Mouse (Mus musculus) ovary, postnatal 14 days (tissue): ENCODE measurements around the gene Krt19.
A peak's percentile ranks its signal among the peaks of the same experiment; 100 is the strongest.

Experiments
- DNase-seq: peaks from one replicate; pipeline ENCODE4 v3.0.0; 2022; ENCODE audit warnings: low spot score

Krt19 gene

GRCm38 (mm10) chr11:100148615-100149330, at the start of gene Krt19:
Gene Krt19, minus strand, starts transcription at chr11:100148665.
- no peak for DNase-seq

- no peak for DNase-seq
Measured at GRCm38 (mm10) chr11:100192992-100193391, 44.5 kb upstream of the Krt19 start, which contains the start of gene Krt9. Gene Krt9, minus strand, starts transcription at chr11:100193246.

GRCm38 (mm10) chr11:100191820-100192219, 43.4 kb upstream of the Krt19 start:
- DNase-seq, result no peak

GRCm38 (mm10) chr11:100186736-100187135, 38.3 kb upstream of the Krt19 start:
- no peak for DNase-seq

- no peak for DNase-seq
Measured at GRCm38 (mm10) chr11:100181725-100182124, 33.3 kb upstream of the Krt19 start.

GRCm38 (mm10) chr11:100179260-100179659, 30.8 kb upstream of the Krt19 start:
- DNase-seq, result no peak

GRCm38 (mm10) chr11:100178307-100178706, 29.8 kb upstream of the Krt19 start:
- DNase-seq, result no peak

- DNase-seq, result no peak
Measured at GRCm38 (mm10) chr11:100176791-100177190, 28.3 kb upstream of the Krt19 start.

- peak; percentile 84 for DNase-seq
Measured at GRCm38 (mm10) chr11:100168765-100169762, 20.6 kb upstream of the Krt19 start.

- peak; percentile 71 for DNase-seq
Measured at GRCm38 (mm10) chr11:100168071-100168470, 19.6 kb upstream of the Krt19 start.

- DNase-seq, result no peak
Measured at GRCm38 (mm10) chr11:100164392-100164791, 15.9 kb upstream of the Krt19 start.

GRCm38 (mm10) chr11:100157908-100158477, 9.5 kb upstream of the Krt19 start:
- DNase-seq, result no peak

GRCm38 (mm10) chr11:100157331-100157730, 8.9 kb upstream of the Krt19 start:
- DNase-seq, result no peak

GRCm38 (mm10) chr11:100155497-100156255, 7.2 kb upstream of the Krt19 start:
- DNase-seq, result no peak

GRCm38 (mm10) chr11:100147566-100148353, 705 bp downstream of the Krt19 start:
- DNase-seq, result no peak

- DNase-seq, result no peak
Measured at GRCm38 (mm10) chr11:100145858-100146560, 2.5 kb downstream of the Krt19 start.

GRCm38 (mm10) chr11:100145104-100145503, 3.4 kb downstream of the Krt19 start:
- no peak for DNase-seq

GRCm38 (mm10) chr11:100140966-100141365, 7.5 kb downstream of the Krt19 start:
- no peak for DNase-seq

GRCm38 (mm10) chr11:100139391-100139790, 9.1 kb downstream of the Krt19 start:
- DNase-seq, result no peak

GRCm38 (mm10) chr11:100138809-100139208, 9.7 kb downstream of the Krt19 start:
- no peak for DNase-seq
